Mouse (Mus musculus) 416B (cell line): ENCODE results near the gene Abraxas2.

Source experiments
- DNase-seq: peaks from one replicate; pipeline ENCODE4 v3.0.0; 2011; ENCODE audit warnings: low read depth

The Abraxas2 gene

DNA sequence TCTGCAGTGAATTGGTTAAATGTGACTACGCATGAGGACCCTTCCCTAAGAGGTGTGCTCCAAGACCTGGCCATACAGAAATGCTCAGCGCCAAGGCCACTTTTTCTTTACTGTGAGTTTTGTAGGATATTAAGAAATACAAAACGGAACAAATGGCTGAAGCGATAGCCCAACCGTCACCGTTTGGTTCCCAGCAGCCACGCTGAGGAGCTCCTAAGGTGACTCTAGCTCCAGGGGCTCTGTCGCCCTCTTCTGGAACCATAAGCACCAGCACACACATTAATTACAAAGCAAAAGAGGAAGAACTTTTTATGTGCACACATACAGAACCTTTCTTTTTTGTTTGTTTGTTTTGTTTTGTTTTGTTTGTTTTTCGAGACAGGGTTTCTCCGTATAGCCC is 38.2 kb downstream of the Abraxas2 start:
- peak; percentile 66 for DNase-seq

DNA sequence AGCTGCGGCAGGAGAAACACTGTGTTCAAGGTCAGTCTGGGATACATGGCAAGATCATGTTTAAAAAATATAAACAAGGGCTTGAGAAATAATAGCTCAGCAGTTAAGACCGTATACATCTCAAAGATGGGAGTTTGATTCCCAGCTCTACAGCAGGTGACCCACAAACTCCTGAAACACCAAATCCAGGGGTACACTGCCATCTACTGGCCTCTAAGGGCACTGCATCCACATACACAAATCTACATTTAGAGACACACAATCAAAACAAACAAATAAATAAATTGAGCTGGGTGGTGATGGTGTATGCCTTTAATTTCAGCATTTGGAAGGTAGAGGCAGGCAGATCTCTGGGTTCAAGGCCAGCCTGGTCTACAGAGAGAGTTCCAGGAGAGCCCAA is 39.2 kb downstream of the Abraxas2 start:
- peak; percentile 70 for DNase-seq

DNA sequence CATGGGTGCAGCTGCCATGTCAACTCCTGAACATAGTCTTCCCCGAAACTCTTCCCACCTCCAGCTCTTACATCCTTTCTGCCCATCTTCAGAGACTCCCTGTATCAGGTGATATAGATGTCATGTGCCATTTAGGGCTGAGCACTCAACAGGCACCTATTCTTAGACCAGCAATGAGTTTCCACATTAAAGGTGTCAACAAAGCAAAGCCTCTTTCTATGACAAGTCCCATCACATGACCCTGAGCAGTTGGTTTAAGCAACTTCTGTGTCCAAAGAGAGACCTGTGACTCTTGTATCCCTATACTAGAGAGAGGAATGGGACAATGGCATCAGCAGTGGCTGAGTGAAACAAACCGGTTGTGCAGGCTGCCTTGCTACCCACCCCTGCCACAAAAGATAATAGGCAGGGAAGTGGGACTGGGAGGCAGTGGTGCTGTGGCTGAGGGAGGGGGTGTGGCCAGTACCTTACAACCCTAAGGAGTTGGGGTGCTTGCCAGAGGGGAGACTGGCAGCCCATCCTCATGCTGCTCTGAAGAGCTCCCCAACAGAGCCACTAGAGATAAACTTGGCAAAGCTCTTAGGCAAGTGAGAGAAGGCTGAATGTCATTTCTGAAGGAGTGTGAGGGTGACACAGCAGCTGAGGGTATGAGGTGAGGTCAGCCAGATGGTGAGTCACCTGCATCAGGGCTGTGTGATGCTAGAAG is 42.0 kb downstream of the Abraxas2 start:
- DNase-seq: no peak

DNA sequence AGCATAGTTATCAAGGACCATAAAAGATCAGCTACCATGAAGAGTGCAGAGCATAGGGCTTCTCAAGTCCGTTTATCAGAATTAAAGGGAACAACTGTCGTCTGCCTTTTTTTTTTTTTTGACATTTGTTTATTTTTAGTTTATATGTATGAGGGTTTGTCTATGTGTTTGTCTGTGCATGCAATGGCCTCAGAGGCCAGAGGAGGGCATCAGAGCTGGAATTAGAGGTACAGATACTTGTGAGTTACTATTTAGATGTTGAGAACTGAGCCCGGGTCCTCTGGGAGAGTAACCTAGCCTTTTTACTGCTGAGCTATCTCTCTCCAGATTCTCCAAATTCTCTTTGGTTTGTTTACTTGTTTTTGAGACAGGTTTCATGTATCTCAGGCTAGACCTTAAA is 44.8 kb downstream of the Abraxas2 start:
- DNase-seq: peak; percentile 35

DNA sequence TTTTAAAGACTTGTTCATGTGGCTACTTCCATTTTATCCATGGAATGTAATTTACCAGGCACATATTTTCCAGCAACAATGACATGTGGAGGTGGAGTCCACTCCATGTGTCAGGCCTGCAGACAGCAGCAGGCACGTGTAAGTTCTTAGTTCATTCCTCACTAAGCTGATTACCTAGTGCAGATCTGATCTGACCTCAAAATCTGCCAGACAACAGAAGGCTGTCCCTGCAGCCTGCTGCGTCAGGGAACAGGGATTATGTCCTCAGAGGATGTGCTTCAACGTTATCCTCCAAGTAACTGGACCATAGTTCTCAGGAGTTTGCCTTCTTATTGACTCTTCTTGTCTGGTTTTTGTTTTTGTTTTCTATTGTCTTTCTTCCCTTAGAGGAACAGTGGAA is 62.9 kb downstream of the Abraxas2 start:
- no peak for DNase-seq

DNA sequence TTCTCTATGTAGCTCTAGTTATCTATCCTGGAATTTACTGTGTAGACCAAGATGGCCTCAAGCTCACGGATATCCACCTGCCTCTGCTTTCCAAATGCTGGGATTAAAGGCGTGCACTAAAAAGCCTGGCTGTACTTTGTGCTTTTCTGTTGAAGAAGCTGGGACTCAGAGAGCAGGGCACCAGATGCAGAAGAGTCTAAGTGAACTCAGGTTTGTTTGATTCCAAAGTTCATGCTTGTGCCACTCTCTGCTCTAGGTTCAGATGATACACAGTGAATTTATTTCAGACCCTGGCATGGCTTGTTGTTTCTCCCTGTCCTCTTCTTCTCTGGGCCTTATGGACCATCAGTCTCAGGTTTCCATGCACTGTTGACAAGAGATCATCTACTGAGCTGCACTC is 66.2 kb downstream of the Abraxas2 start:
- DNase-seq: no peak

DNA sequence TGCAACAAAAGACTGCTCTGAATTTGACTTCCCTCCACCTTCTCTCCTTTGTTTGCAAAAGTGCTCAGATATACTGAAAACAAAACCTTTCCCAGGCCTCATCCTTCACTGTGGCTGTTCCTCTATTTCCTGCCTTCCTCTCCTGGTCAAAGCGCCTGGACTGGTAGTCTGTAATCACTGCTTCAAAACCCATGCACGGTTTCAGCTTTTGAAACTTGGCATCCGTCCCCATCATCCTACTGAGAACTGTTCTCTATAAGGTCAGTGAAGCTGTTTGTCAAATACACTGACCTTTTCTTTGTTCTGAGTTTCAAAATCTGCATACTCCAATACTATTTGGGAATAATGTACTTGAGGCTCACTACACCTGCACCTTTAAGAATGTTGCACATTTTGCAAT is 68.2 kb downstream of the Abraxas2 start:
- DNase-seq: no peak

DNA sequence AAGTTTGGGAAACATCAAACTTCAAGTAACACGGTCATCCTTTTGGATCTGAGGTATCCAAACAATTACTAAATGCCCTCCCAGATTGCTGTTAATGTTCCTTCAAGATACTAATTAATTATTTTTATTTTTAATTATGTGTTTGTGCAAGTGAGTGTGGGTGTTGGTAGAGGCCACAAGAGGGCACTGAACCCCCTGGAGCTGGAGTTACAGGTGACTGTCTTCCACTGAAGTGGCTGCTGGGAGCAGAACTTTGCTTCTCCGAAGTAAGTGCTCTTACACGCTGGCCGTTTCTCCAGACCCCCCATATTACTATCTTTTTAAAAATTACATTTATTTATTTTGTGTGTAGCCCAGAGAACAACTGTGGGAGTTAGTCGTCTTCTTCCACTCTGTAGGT is 71.0 kb downstream of the Abraxas2 start:
- DNase-seq: peak; percentile 75

DNA sequence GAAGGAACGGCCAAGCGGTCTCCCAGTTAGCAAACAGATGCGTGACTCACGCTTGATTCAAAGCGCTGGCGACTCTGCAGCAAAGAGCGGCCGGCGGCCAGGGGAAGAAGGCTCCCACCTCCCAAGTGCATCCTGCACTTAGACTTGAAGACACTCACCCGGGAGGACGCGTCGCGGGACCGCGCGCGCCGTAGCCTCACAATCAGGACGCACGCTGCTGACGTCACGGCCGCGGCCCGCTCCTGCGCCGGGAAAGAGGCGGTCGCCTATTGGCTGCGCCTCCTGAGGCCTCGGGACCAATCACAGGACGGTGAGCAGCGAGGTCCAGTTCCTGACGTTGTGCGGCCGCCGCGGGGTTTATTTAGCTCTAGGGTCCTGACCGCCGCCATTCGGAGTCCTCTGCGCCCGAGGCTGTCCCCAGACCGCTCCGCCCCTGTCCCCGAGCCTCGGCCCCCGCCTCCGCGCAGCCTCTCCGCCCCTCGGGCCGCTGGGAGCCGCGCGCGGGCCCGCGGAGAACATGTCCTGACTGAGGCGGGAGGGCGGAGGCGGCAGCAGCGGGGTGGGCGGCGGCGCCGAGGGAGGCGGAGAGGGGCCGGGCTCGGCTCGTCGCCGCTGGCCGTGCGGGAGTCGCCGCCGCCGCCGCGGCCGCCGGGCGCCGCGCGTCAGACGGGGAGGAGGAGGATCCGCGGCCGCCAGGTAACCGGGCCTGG is 72.0 kb downstream of the Abraxas2 start, which contains the start of gene Zranb1:
Zranb1 (plus strand) TSS at position 293 of the 710 bp plus-strand sequence.
- DNase-seq: peak; percentile 97

DNA sequence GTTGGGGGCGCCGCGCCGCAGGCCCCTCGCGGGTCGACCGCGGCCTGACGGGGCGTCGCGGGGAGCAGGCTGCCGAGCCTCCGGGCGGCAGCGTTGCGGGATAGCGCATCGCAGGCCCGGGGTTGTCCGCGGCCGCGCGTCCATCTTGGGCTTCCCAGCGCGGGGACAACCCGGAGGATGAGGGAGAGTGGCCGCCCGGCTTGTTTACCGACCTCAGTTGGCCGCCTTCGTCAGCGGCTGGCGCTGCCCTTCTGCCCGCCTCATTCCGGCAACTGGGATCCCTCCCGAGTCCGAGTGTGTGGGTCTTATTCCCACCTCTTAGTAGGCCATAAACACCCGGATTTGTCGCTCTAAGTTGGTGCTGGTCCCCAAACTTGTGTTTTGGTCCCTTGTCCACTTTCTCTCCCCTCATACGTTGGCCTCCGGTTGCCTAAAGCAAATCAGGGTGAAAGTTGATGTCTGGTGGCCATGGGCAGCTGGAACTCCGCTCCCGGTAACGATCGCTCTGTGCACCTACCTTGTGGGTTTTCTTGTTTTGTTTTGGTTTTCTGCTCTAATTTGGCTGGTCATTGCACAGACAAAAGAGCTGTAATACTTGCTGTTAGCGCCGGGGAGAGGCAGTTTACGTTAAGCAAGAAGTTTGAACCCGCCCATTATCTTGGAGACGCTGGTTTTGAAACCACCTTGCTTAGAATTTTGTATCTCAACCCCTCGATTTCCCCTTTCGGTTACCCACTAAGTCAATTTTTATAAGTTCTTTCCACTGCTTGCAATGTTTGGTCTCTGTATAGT is 72.7 kb downstream of the Abraxas2 start:
- DNase-seq: peak; percentile 76

DNA sequence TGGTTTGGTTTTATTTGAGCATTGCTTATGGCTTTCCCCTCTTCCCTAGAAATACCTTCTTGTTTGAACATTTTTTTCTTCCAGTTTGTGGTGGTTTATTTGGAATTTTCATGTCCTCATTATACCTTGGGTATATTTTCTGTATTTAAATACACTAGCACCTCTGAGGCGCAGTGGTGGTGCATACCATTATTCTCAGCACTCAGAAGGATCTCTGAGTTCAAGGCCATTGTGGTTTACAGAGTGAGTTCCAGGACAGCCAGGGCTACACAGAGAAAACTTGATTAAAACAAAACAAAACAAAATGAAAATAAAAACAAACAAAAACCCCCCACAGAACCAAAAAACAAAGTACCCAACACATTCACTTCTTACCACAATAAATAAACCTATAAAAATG is 74.3 kb downstream of the Abraxas2 start:
- peak; percentile 57 for DNase-seq
